Mouse (Mus musculus): ENCODE data around the gene Dnajc13. TPM values are rescaled to one million over a fixed set of nuclear protein-coding genes. Genes with fewer than 3 reads are reported as not detected.

The Dnajc13 gene
- polyA plus RNA-seq, 1 experiment from 2014 or later: 32.0 TPM

GRCm38 (mm10) chr9:104107482-104107881, 155.2 kb downstream of the Dnajc13 start:
- Histone ChIP-seq H3K4me2 (ENCODE audit: low read length) (no peak overlapping the region), H3K36me3 (ENCODE audit: control insufficient read depth, insufficient read depth, low read length) (no peaks in the 10 kb centered on the region), H3K27me3 (ENCODE audit: control insufficient read depth, insufficient read depth, low read length) (no peaks in the 10 kb centered on the region), H3K4me3 (replicated peaks; ENCODE audit: low read depth, low read length) (no peak overlapping the region), H3K27ac (replicated peaks; ENCODE audit: low read depth, low read length) (no peak overlapping the region), H3K9ac (replicated peaks; ENCODE audit: low read length) (no peak overlapping the region), H3K9me3 (ENCODE audit: control insufficient read depth, low read length) (no peaks in the 10 kb centered on the region), H3K4me1 (ENCODE audit: control insufficient read depth, insufficient read depth, low read length) (no peaks in the 10 kb centered on the region)
- no peak for DNase-seq
- WGBS: 79% methylated on average over 6 of the region's 6 CpGs
- no peak for ATAC-seq (ENCODE audit: low FRiP score, low TSS enrichment)

GRCm38 (mm10) chr9:104106930-104107329, 155.8 kb downstream of the Dnajc13 start:
- H3K4me3 ChIP-seq (replicated peaks; ENCODE audit: low read depth, low read length): no peak overlapping the region
- no peak overlapping the region for H3K4me2 ChIP-seq (ENCODE audit: low read length)
- no peak overlapping the region for H3K27ac ChIP-seq (replicated peaks; ENCODE audit: low read depth, low read length)
- ATAC-seq (ENCODE audit: low FRiP score, low TSS enrichment): no peak
- WGBS: 87% methylated on average over 9 of the region's 9 CpGs
- no peaks in the 10 kb centered on the region for H3K36me3 ChIP-seq (ENCODE audit: control insufficient read depth, insufficient read depth, low read length)
- H3K4me1 ChIP-seq (ENCODE audit: control insufficient read depth, insufficient read depth, low read length): no peaks in the 10 kb centered on the region
- DNase-seq: no peak
- no peaks in the 10 kb centered on the region for H3K27me3 ChIP-seq (ENCODE audit: control insufficient read depth, insufficient read depth, low read length)
- H3K9me3 ChIP-seq (ENCODE audit: control insufficient read depth, low read length): no peaks in the 10 kb centered on the region
- H3K9ac ChIP-seq (replicated peaks; ENCODE audit: low read length): no peak overlapping the region

- WGBS: 84% methylated on average over 2 of the region's 2 CpGs
- Histone ChIP-seq H3K4me2 (ENCODE audit: low read length) (no peak overlapping the region), H3K9ac (replicated peaks; ENCODE audit: low read length) (no peak overlapping the region), H3K9me3 (ENCODE audit: control insufficient read depth, low read length) (no peaks in the 10 kb centered on the region), H3K4me3 (replicated peaks; ENCODE audit: low read depth, low read length) (no peak overlapping the region), H3K27me3 (ENCODE audit: control insufficient read depth, insufficient read depth, low read length) (no peaks in the 10 kb centered on the region), H3K27ac (replicated peaks; ENCODE audit: low read depth, low read length) (no peak overlapping the region), H3K36me3 (ENCODE audit: control insufficient read depth, insufficient read depth, low read length) (no peaks in the 10 kb centered on the region), H3K4me1 (ENCODE audit: control insufficient read depth, insufficient read depth, low read length) (no peaks in the 10 kb centered on the region)
- DNase-seq: no peak
- no peak for ATAC-seq (ENCODE audit: low FRiP score, low TSS enrichment)
Observed at GRCm38 (mm10) chr9:104104986-104105385, 157.7 kb downstream of the Dnajc13 start.

GRCm38 (mm10) chr9:104102901-104103300, 159.8 kb downstream of the Dnajc13 start:
- Histone ChIP-seq H3K9ac (replicated peaks; ENCODE audit: low read length) (no peak overlapping the region), H3K36me3 (ENCODE audit: control insufficient read depth, insufficient read depth, low read length) (no peaks in the 10 kb centered on the region), H3K4me2 (ENCODE audit: low read length) (no peak overlapping the region), H3K27me3 (ENCODE audit: control insufficient read depth, insufficient read depth, low read length) (no peaks in the 10 kb centered on the region), H3K9me3 (ENCODE audit: control insufficient read depth, low read length) (no peaks in the 10 kb centered on the region), H3K4me3 (replicated peaks; ENCODE audit: low read depth, low read length) (no peak overlapping the region), H3K27ac (replicated peaks; ENCODE audit: low read depth, low read length) (no peak overlapping the region), H3K4me1 (ENCODE audit: control insufficient read depth, insufficient read depth, low read length) (no peaks in the 10 kb centered on the region)
- DNase-seq (no peak), ATAC-seq (ENCODE audit: low FRiP score, low TSS enrichment) (no peak)
- whole genome bisulfite sequencing: 38% methylated on average over 2 of the region's 2 CpGs

- no peaks in the 10 kb centered on the region for H3K27me3 ChIP-seq (ENCODE audit: control insufficient read depth, insufficient read depth, low read length)
- no peak for DNase-seq
- H3K9ac ChIP-seq (replicated peaks; ENCODE audit: low read length): no peak overlapping the region
- H3K4me2 ChIP-seq (ENCODE audit: low read length): no peak overlapping the region
- H3K36me3 ChIP-seq (ENCODE audit: control insufficient read depth, insufficient read depth, low read length): no peaks in the 10 kb centered on the region
- H3K9me3 ChIP-seq (ENCODE audit: control insufficient read depth, low read length): no peaks in the 10 kb centered on the region
- 34% methylated on average over 6 of the region's 6 CpGs for WGBS
- no peak overlapping the region for H3K4me3 ChIP-seq (replicated peaks; ENCODE audit: low read depth, low read length)
- no peak for ATAC-seq (ENCODE audit: low FRiP score, low TSS enrichment)
- no peak overlapping the region for H3K27ac ChIP-seq (replicated peaks; ENCODE audit: low read depth, low read length)
- no peaks in the 10 kb centered on the region for H3K4me1 ChIP-seq (ENCODE audit: control insufficient read depth, insufficient read depth, low read length)
Observed at GRCm38 (mm10) chr9:104102301-104102700, 160.4 kb downstream of the Dnajc13 start.

- no peak for DNase-seq
- no peak overlapping the region for H3K4me3 ChIP-seq (replicated peaks; ENCODE audit: low read depth, low read length)
- 31% methylated on average over 3 of the region's 3 CpGs for WGBS
Observed at GRCm38 (mm10) chr9:104101458-104101857, 161.3 kb downstream of the Dnajc13 start.

More at GRCm38 (mm10) chr9:104101458-104101857, 161.3 kb downstream of the Dnajc13 start:
- Histone ChIP-seq H3K4me2 (ENCODE audit: low read length) (no peak overlapping the region), H3K4me1 (ENCODE audit: control insufficient read depth, insufficient read depth, low read length) (no peaks in the 10 kb centered on the region), H3K27ac (replicated peaks; ENCODE audit: low read depth, low read length) (no peak overlapping the region), H3K9ac (replicated peaks; ENCODE audit: low read length) (no peak overlapping the region), H3K9me3 (ENCODE audit: control insufficient read depth, low read length) (no peaks in the 10 kb centered on the region), H3K36me3 (ENCODE audit: control insufficient read depth, insufficient read depth, low read length) (no peaks in the 10 kb centered on the region), H3K27me3 (ENCODE audit: control insufficient read depth, insufficient read depth, low read length) (no peaks in the 10 kb centered on the region)
- ATAC-seq (ENCODE audit: low FRiP score, low TSS enrichment): no peak

Other genes with a start within 250 kb of the Dnajc13 start
- gene Gm28305, start 222.3 kb downstream of the Dnajc13 start, polyA plus RNA-seq (2014; fragmentation: Nextera tagmentation; extraction: Ambion mirVana): not detected in 2 replicates
- gene Uba5, start 199.8 kb downstream of the Dnajc13 start, polyA plus RNA-seq (2014; fragmentation: Nextera tagmentation; extraction: Ambion mirVana): 73.3 and 82.1 TPM in 2 replicates
- 6.0 and 7.0 TPM in 2 replicates for gene Acad11, start 199.6 kb downstream of the Dnajc13 start, polyA plus RNA-seq (2014; fragmentation: Nextera tagmentation; extraction: Ambion mirVana)
- gene Ackr4, start 136.0 kb downstream of the Dnajc13 start, polyA plus RNA-seq (2014; fragmentation: Nextera tagmentation; extraction: Ambion mirVana): 0.46 and 0.80 TPM in 2 replicates
- gene Acpp, start 74.8 kb upstream of the Dnajc13 start, polyA plus RNA-seq (2014; fragmentation: Nextera tagmentation; extraction: Ambion mirVana): 0.24 and 0.41 TPM in 2 replicates

Data from midbrain, embryonic 14.5 days (tissue).